Mouse (Mus musculus): ENCODE results near the gene Raver2. TPM values are rescaled to one million over a fixed set of nuclear protein-coding genes. Genes with fewer than 3 reads are reported as not detected.

Gene Raver2
- polyA plus RNA-seq, 1 experiment, result 17.3 TPM

DNA sequence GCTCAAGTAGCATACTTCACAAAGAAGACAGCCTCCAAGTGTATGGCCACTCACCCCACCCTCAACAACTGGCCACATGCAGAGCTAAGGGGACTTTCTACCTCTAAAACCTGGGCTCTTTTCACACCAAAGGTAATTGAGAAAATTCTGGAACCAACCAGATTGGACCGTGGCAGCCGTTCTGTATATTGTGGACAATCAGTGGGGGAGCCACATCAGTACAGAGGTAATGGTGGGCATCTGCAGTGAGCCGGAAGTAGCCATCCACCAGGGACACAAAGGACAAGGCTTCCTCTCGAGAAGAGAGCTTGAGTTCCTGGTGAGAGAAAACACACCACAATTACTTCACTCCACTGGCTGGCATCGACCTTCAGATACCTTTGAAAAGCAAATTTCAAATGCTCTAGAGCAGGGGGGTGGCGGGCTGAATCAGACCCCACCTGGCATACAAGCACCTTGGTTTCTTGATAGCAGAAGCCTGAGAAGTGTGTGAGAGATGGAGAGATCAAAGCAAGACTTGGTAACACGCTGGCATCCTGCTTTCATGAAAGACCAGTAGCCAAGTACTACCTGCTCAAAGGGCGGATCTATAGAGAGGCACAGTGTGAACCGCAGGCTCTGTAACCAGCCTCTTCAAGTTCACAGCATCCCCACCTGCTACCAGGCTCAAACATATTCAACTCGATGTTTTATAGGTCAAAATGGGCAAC lies 106.3 kb downstream of the Raver2 start:
- DNase-seq (ENCODE audit: low read depth), result no peak

DNA sequence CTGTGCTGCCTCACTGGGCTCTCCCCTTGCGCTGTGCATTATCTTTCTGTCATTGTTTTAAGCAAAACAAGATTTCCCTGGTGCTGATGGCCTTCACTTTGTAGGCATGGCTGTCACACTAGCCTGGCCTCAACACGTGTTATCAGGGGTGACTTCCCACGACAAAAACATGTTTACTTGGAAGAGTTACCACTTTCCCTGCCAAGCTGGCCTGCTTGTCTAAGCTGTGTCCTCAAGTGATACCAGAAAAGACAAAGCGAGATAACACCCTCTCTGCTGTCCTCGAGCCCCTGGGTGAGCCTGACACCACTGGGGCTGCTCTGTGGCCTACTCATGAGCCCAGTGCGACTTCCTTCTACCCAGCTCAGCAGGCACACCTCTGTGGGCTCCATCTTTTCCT lies 107.3 kb downstream of the Raver2 start:
- no peak for DNase-seq (ENCODE audit: low read depth)

DNA sequence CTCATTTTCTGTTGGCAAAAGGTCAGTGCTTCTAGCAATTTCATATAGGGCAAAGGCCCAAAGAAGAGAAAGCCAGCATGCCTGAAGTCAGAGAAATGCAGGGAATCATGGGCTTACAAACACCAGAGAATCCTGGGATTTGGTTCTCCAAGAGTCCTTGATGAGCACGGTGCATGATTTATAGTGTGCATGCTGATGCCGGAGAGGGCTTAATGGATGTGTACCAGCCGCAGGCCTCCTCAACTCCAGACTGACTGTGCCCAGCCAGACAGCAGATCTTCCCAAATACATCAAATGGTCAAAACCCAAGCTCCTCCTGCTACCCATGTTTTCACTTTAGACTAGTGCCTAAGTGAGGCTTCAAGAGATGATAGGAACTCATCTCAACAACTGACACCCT lies 109.0 kb downstream of the Raver2 start:
- no peak for DNase-seq (ENCODE audit: low read depth)

GRCm38 (mm10) chr4:101179076-101179475 lies 110.3 kb downstream of the Raver2 start:
- no peak for DNase-seq (ENCODE audit: low read depth)

- DNase-seq (ENCODE audit: low read depth), result no peak
These were observed 111.1 kb downstream of the Raver2 start for GRCm38 (mm10) chr4:101179836-101180235.

GRCm38 (mm10) chr4:101180681-101181080 lies 111.9 kb downstream of the Raver2 start:
- DNase-seq (ENCODE audit: low read depth), result no peak

GRCm38 (mm10) chr4:101182603-101183011 lies 113.8 kb downstream of the Raver2 start:
- DNase-seq (ENCODE audit: low read depth), result no peak

- DNase-seq (ENCODE audit: low read depth), result no peak
These were observed 116.4 kb downstream of the Raver2 start for GRCm38 (mm10) chr4:101185216-101185615.

GRCm38 (mm10) chr4:101186591-101186990 lies 117.8 kb downstream of the Raver2 start:
- no peak for DNase-seq (ENCODE audit: low read depth)

DNA sequence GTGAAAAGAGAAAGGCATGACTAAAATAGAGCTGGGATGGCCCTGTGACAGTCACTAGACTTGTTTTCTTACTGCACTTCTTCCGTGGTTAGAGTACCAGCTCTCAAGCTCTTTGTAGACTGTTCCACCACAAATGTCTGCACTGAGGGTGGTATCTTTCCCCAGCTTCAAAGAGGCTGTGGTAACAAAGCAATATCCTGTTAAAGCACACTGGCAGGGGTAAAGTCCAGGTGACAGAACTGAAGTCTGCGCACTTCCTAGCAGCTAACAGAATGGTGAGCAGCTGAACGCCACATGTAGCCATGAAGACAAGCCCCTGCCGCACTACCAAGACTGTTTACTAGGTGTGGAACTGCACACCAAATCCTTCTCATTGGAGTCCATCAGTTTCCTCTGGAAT lies 118.6 kb downstream of the Raver2 start:
- DNase-seq (ENCODE audit: low read depth), result no peak

DNA sequence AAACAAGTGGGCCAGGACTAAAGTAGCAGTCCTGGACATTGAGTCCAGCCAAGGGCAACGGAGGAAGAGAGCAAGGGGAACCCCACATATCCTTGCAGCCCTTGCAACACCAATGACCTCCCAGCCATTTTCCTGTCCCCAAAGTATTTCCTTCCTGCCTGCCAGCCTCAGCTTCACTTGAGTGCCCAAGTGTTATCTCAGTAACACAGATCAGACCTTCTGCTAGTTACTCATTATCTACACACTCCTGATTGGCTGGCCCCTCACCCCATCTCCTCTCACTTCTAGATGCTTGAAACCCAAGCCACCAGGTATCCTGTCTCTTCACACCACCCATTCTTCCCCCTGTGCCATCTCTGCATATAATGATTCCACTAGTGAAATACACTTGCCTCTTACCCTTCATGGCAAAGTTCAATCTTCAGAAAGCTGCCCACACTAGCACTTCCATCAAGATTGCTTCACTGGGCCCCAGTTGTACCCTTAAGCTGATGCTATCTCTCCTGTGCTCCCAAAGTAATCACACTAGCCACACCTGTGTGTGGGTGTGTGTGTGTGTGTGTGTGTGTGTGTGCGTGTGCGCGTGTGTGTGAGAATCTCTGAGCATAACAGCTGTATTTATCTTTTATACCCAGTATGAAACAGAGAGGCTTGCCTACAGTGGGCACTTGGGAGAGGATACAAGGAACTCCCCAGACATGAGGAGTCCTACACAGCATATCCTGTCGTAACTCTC lies 123.6 kb downstream of the Raver2 start:
- DNase-seq (ENCODE audit: low read depth), result no peak

- DNase-seq (ENCODE audit: low read depth), result no peak
These were observed 125.4 kb downstream of the Raver2 start for GRCm38 (mm10) chr4:101194170-101194569.

DNA sequence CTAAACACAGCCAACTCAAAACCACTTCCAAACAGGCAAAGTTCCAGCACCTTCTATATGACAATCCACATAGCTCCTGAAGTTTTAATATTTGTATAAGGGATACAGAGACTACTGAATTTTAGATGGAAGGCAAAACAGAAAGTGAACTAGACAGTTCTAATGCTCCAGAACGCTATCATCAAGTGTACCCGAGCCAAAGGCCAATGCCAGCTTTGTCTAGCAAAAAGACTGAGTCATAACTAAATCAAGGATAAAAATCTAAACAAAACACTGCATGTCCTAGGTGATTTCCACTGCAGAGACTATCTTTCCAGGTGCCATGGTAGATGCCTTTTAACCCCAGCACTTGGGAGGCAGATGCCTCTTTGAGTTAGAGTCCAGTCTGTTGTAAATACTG lies 127.6 kb downstream of the Raver2 start:
- DNase-seq (ENCODE audit: low read depth), result no peak

DNA sequence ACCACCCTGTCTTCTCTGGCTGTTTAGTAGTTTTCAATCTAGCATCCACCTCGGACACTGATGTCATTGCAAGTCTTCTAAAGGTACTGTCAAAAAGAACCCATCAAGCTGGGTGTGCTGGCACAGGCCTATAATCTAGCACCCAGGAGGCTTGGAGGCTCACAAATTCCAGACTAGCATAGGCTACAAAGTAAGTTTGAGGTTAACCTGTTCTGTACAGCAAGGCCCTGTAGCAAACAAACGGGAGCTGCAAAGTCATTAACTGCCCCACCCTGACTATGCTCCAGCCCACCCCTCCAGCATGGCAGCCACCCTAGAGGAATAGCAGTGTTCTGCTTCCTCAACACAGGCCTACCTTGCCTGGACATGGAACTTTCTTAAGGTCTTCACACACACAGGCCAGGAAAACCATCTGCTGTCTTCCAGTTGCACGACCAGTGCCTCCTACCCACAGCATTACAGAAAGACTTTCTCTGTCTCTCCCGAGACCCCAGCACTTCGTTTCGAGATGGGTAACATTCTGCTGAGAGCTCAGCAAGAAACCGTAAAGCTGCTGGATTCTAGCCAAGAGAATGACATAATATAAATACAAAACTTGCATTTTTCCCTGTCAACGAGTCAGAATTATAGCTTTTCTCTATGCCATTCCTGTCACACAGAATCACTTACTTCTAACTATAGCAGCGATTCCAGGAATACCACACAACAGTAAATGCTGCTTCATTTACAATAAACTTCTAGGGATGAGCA lies 128.8 kb downstream of the Raver2 start:
- no peak for DNase-seq (ENCODE audit: low read depth)

- DNase-seq (ENCODE audit: low read depth), result peak; percentile 46
These were observed 129.6 kb downstream of the Raver2 start for GRCm38 (mm10) chr4:101198333-101198732.

- DNase-seq (ENCODE audit: low read depth), result no peak
These were observed 130.8 kb downstream of the Raver2 start for GRCm38 (mm10) chr4:101199433-101200081.

Other genes with a start within 250 kb of the Raver2 start
- gene Gm10577, start 48.3 kb upstream of the Raver2 start, polyA plus RNA-seq (2012; rRNA removed), result not detected in 2 replicates
- 45.6 and 49.4 TPM in 2 replicates for gene Jak1, start 196.3 kb downstream of the Raver2 start, polyA plus RNA-seq (2012; rRNA removed)